Mouse (Mus musculus) hindbrain, embryonic 12.5 days (tissue): Measurements from ENCODE around the gene Clk4. TPM values are rescaled to one million over a fixed set of nuclear protein-coding genes. Genes with fewer than 3 reads are reported as not detected.

Experiments
- ATAC-seq: fragments of 200-750 bp; cut with Nextera tagmentation; 2 replicates; pipeline ENCODE4 v1.8.0; 2017; ENCODE audit warnings: moderate TSS enrichment; ENCODE audit not compliant: low FRiP score
- H3K27ac ChIP-seq: fragments of 300-500 bp; sonication (generic); 2 replicates; pipeline ENCODE4 v1.5.1; 2016; ENCODE audit warnings: mild to moderate bottlenecking
- H3K27me3 ChIP-seq: fragments of 300-500 bp; sonication (generic); 2 replicates; pipeline ENCODE4 v1.6.1; 2016; ENCODE audit warnings: mild to moderate bottlenecking
- H3K36me3 ChIP-seq: fragments of 300-500 bp; sonication (generic); 2 replicates; pipeline ENCODE4 v1.6.1; 2016; ENCODE audit warnings: mild to moderate bottlenecking
- H3K4me1 ChIP-seq: fragments of 300-500 bp; sonication (generic); 2 replicates; pipeline ENCODE4 v1.6.1; 2016
- H3K4me2 ChIP-seq: fragments of 300-500 bp; sonication (generic); replicated peaks from 2 replicates; pipeline ENCODE4 v1.6.1; 2016; ENCODE audit warnings: mild to moderate bottlenecking
- H3K4me3 ChIP-seq: fragments of 300-500 bp; sonication (generic); 2 replicates; pipeline ENCODE4 v1.5.1; 2016; ENCODE audit warnings: mild to moderate bottlenecking
- H3K9ac ChIP-seq: fragments of 300-500 bp; sonication (generic); 2 replicates; pipeline ENCODE4 v1.6.1; 2016; ENCODE audit warnings: mild to moderate bottlenecking, moderate library complexity
- H3K9me3 ChIP-seq: fragments of 300-500 bp; sonication (generic); replicated peaks from 2 replicates; pipeline ENCODE4 v1.6.1; 2016; ENCODE audit warnings: mild to moderate bottlenecking
- WGBS: fragments of 180-500 bp; shearing (Covaris S2); methylation state at CpG from one replicate; pipeline ENCODE4 v1.1.7; 2016; 5-methylcytosine and 5-hydroxymethylcytosine counted together
- polyA plus RNA-seq: library from polyadenylated mRNA; unstranded; fragments of >200 nt; fragmentation: Nextera tagmentation; extraction: Ambion mirVana; gene quantifications from 2 replicates; pipeline ENCODE4 v1.2.1, GENCODE M21; 2016

Gene Clk4
- 150 and 161 TPM in 2 replicates for polyA plus RNA-seq

DNA sequence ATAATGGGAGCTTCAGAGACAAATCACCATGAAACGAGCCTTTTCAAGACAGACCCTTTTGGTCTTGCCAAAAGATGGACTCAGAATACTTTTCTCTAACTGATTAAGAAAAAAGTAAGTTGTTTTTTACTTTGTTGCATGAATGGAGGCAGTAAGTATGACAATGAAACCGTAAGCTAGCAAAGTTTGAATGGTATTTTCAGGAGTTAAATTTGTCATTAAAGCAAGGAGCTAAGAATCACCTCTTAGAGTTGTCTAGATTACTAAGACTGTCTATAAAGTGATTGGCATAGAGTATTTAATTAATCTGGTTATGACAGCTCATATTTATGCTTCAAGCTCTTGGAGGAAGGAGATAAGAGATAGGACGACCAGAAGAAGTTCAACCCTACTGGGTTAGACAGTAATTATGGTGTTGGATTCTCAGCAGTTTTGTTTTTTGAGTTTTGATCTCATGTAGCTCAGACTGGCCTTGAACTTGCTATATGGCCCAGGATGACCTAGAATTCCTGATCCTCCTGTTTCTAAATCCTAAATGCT lies at the start of gene Clk4:
Gene Clk4, plus strand, starts transcription at position 51 of the 540 bp plus-strand sequence.
- 75% methylated on average over 3 of the region's 3 CpGs for WGBS
- Histone ChIP-seq H3K27me3 (no peaks in the 10 kb centered on the region), H3K27ac (peak within 1 kb of the TSS; percentile 91), H3K9ac (peak within 1 kb of the TSS; percentile 95), H3K4me2 (peak within 1 kb of the TSS; percentile 73), H3K4me1 (peaks cover 26% of the 10 kb centered on the region), H3K4me3 (peak within 1 kb of the TSS; percentile 94), H3K36me3 (peaks cover under 1% of the 10 kb centered on the region), H3K9me3 (no peaks in the 10 kb centered on the region)
- ATAC-seq = no peak

DNA sequence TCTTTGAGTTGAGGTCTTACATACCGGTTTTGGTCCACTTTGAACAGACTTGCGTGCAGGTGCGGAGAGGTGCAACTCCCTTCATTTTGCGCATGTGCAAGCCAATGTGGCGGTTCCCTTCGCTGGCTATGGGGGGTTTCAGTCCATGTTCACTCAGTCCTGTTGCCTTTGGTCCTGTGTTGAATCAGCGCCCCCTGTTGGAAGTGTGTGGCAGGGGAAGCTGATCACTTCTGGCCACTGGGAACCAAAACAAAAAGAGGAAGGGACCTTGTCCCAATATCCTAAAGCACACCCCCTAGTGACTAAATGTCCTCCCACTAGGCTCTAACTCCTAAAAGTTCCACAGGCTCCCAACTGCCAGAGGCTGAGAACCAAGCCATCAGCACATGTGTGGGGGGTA lies 47.5 kb upstream of the Clk4 start:
- no peak overlapping the region for H3K9ac ChIP-seq
- no peak for ATAC-seq
- H3K4me1 ChIP-seq = no peaks in the 10 kb centered on the region
- no peak overlapping the region for H3K27ac ChIP-seq
- H3K27me3 ChIP-seq = no peaks in the 10 kb centered on the region
- WGBS = 86% methylated on average over 7 of the region's 7 CpGs
- no peaks in the 10 kb centered on the region for H3K36me3 ChIP-seq
- no peak overlapping the region for H3K4me3 ChIP-seq
- H3K9me3 ChIP-seq = no peaks in the 10 kb centered on the region
- no peak overlapping the region for H3K4me2 ChIP-seq

GRCm38 (mm10) chr11:51219396-51219980 lies 42.0 kb upstream of the Clk4 start:
- H3K9ac ChIP-seq = no peak overlapping the region
- no peak overlapping the region for H3K4me3 ChIP-seq
- no peak overlapping the region for H3K27ac ChIP-seq
- no peak for ATAC-seq
- no peaks in the 10 kb centered on the region for H3K4me1 ChIP-seq
- 78% methylated on average over 12 of the region's 12 CpGs for WGBS
- H3K9me3 ChIP-seq = no peaks in the 10 kb centered on the region
- H3K27me3 ChIP-seq = no peaks in the 10 kb centered on the region
- no peaks in the 10 kb centered on the region for H3K36me3 ChIP-seq
- no peak overlapping the region for H3K4me2 ChIP-seq

DNA sequence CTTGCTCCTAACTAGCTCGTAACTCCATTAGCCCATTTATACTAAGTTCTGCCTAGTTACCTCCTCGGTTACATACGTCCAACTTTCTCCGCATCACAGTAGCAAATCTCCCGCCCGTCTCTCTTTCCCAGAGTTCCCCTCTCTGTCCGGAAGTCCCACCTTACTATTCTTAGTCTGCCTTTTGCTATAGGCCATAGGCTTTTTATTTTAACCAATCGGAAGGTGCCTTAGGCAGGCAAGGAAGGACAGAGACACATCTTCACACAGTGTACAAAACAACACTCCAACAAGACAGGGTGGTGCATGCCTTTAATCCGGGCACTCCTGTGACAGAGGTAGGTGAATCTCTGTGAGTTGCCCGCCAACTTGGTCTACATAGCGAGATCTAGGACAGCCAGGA lies 41.2 kb upstream of the Clk4 start, which contains the start of gene Gm12569:
Gene Gm12569, plus strand, starts transcription at position 166 of the 400 bp plus-strand sequence.
- no peak within 1 kb of the TSS for H3K4me2 ChIP-seq
- no peaks in the 10 kb centered on the region for H3K27me3 ChIP-seq
- H3K4me1 ChIP-seq = no peaks in the 10 kb centered on the region
- no peaks in the 10 kb centered on the region for H3K36me3 ChIP-seq
- H3K9me3 ChIP-seq = no peaks in the 10 kb centered on the region
- H3K4me3 ChIP-seq = no peak within 1 kb of the TSS
- ATAC-seq = no peak
- no peak within 1 kb of the TSS for H3K9ac ChIP-seq
- 94% methylated on average over 11 of the region's 11 CpGs for WGBS
- H3K27ac ChIP-seq = no peak within 1 kb of the TSS

GRCm38 (mm10) chr11:51227104-51227503 lies 34.4 kb upstream of the Clk4 start:
- Histone ChIP-seq H3K4me3 (no peak overlapping the region), H3K27me3 (no peaks in the 10 kb centered on the region), H3K9ac (no peak overlapping the region), H3K27ac (no peak overlapping the region), H3K4me2 (no peak overlapping the region), H3K9me3 (no peaks in the 10 kb centered on the region), H3K4me1 (no peaks in the 10 kb centered on the region), H3K36me3 (no peaks in the 10 kb centered on the region)
- ATAC-seq = no peak
- WGBS = 89% methylated on average over 4 of the region's 4 CpGs

DNA sequence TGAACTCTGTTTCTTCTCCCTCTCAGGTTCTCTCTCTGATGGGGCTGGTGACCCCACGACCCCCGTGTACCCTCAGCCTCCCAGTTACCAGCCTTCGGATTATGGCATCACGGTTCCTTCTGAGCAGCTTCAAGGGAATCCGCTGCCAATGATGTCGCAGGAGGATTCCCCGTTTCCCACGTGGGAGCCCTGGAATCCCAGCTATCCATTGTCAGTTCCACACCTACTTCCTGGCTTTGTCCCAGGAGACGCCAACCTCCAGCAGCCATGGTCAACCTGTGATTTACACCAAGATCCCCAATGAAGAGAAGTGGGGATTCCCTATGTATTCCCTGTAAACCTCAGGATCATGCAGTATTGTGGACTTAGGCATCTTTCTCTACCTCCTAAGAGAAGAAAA lies 26.9 kb upstream of the Clk4 start:
- H3K4me3 ChIP-seq = no peak overlapping the region
- no peaks in the 10 kb centered on the region for H3K9me3 ChIP-seq
- WGBS = 84% methylated on average over 9 of the region's 9 CpGs
- H3K27ac ChIP-seq = no peak overlapping the region
- no peak overlapping the region for H3K9ac ChIP-seq
- H3K36me3 ChIP-seq = no peaks in the 10 kb centered on the region
- no peak for ATAC-seq
- no peak overlapping the region for H3K4me2 ChIP-seq
- no peaks in the 10 kb centered on the region for H3K27me3 ChIP-seq
- no peaks in the 10 kb centered on the region for H3K4me1 ChIP-seq

DNA sequence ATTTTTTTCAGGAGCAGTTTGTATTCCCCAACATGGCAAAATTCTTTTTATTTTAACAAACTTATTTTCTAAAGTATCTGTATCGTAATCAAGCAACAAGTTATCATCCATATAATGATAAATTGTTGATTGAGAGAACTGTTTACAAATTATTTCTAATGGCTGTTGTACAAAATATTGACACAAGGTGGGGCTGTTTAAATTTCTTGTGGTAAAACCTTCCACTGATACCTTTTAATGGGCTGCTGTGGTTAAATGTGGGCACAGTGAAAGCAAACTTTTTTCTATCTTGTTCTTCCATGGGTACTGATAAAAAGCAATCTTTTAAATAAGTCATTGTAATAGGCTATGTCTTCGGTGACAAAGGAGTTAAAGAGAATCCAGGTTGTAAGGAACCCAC lies 18.6 kb upstream of the Clk4 start:
- WGBS = 90% methylated on average over 2 of the region's 2 CpGs
- H3K9me3 ChIP-seq = no peaks in the 10 kb centered on the region
- no peaks in the 10 kb centered on the region for H3K4me1 ChIP-seq

DNA sequence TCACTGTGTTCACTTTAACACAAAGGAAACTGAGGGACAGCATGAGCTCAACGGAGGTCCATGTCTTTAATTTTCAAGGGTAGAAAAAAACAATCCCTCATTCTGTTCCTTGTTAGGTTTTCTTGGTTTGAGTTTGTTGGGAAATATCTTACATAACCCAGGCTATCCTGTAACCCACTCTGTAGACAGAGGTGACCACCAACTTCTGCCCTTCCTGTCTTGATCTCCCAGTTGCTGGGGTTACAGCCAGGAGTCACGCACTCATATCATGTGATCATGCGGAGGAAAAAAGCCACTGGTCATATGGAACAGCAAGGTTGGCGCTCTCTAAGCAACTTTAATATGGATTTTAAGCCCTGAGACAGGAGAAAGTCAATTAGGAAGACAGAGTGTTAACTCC lies 4.5 kb upstream of the Clk4 start:
- Histone ChIP-seq H3K27me3 (no peaks in the 10 kb centered on the region), H3K4me3 (no peak overlapping the region), H3K9me3 (no peaks in the 10 kb centered on the region), H3K9ac (no peak overlapping the region), H3K4me2 (no peak overlapping the region), H3K4me1 (no peaks in the 10 kb centered on the region), H3K27ac (no peak overlapping the region), H3K36me3 (no peaks in the 10 kb centered on the region)
- no peak for ATAC-seq
- WGBS = 90% methylated on average over 4 of the region's 4 CpGs

More for the DNA sequence above, 18.6 kb upstream of the Clk4 start:
- H3K9ac ChIP-seq = no peak overlapping the region
- no peaks in the 10 kb centered on the region for H3K36me3 ChIP-seq
- H3K27me3 ChIP-seq = no peaks in the 10 kb centered on the region
- no peak for ATAC-seq
- no peak overlapping the region for H3K4me3 ChIP-seq
- no peak overlapping the region for H3K27ac ChIP-seq
- H3K4me2 ChIP-seq = no peak overlapping the region

DNA sequence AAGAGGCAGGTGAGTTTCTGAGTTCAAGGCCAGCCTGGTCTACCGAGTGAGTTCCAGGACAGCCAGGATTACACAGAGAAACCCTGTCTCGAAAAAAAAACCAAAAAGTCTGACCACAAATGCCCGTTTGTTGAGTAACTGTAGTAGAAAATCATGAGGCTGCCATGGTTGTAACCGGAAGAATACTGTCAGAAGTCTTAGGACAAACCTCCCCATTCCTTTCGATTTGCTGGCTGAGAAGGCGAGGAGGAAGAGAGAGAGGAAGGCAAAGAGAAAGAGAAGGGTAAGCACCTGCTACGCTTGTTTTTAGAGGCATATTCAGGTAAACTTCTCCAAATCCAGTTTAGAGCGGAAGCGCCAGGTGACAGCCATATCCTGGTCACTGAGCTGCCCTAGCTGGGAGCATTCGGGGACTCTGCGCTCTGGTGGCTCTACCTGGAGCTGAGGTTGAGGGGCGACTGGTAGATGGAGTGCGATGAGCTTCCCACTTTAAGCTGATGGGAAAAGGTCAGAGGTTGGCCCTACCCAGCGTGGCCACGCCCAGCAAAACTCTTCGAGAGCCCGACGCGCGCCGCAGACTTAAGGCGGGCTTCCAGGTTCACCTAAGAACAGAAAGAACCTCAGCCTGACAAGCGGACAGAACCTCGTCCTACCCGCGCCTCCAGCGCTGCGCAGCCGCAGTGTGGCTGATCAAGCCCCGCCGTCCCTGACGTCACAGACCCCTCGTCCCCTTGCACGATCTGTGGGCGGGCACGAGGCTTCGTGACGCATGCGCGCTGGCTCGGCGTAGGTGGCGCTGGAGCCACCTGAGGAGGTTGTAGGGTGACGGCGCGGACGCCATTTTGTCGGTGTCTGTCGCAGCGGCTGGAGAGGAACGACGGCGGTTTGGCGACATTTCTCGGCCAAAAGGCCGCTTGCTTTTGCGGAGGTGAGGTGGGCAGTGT lies 1.1 kb downstream of the Clk4 start, which contains the start of gene BC049762:
Gene BC049762, minus strand, starts transcription at position 705 of the 944 bp plus-strand sequence.
- no peaks in the 10 kb centered on the region for H3K27me3 ChIP-seq
- H3K4me3 ChIP-seq = peak within 1 kb of the TSS; percentile 94
- WGBS = 10% methylated on average over 57 of the region's 57 CpGs
- H3K4me2 ChIP-seq = peak within 1 kb of the TSS; percentile 73
- peaks cover 8% of the 10 kb centered on the region for H3K36me3 ChIP-seq
- peak within 1 kb of the TSS; percentile 95 for H3K9ac ChIP-seq
- peaks cover 26% of the 10 kb centered on the region for H3K4me1 ChIP-seq
- no peaks in the 10 kb centered on the region for H3K9me3 ChIP-seq
- peak; percentile 99 for ATAC-seq
- peak within 1 kb of the TSS; percentile 91 for H3K27ac ChIP-seq

GRCm38 (mm10) chr11:51263286-51263831 lies 1.8 kb downstream of the Clk4 start:
- ATAC-seq = peak; percentile 74
- peaks cover 26% of the 10 kb centered on the region for H3K4me1 ChIP-seq
- no peaks in the 10 kb centered on the region for H3K27me3 ChIP-seq
- peak overlapping the region; percentile 95 for H3K9ac ChIP-seq
- peak overlapping the region; percentile 91 for H3K27ac ChIP-seq
- peak overlapping the region; percentile 73 for H3K4me2 ChIP-seq
- no peaks in the 10 kb centered on the region for H3K9me3 ChIP-seq
- WGBS = under 1% methylated on average over 50 of the region's 50 CpGs
- H3K36me3 ChIP-seq = peaks cover 11% of the 10 kb centered on the region
- H3K4me3 ChIP-seq = peak overlapping the region; percentile 94

- no peak overlapping the region for H3K27ac ChIP-seq
- peak overlapping the region; percentile 53 for H3K9ac ChIP-seq
- WGBS = 33% methylated on average over 6 of the region's 6 CpGs
Measured at GRCm38 (mm10) chr11:51264352-51264751, 2.8 kb downstream of the Clk4 start.

GRCm38 (mm10) chr11:51265326-51265725 lies 3.8 kb downstream of the Clk4 start:
- Histone ChIP-seq H3K36me3 (peaks cover 14% of the 10 kb centered on the region), H3K27me3 (no peaks in the 10 kb centered on the region), H3K4me2 (peak overlapping the region; percentile 73), H3K27ac (no peak overlapping the region), H3K9me3 (no peaks in the 10 kb centered on the region), H3K4me3 (no peak overlapping the region), H3K4me1 (peaks cover 26% of the 10 kb centered on the region), H3K9ac (no peak overlapping the region)
- ATAC-seq = no peak
- 59% methylated on average over 3 of the region's 3 CpGs for WGBS

More at GRCm38 (mm10) chr11:51264352-51264751, 2.8 kb downstream of the Clk4 start:
- peak overlapping the region; percentile 73 for H3K4me2 ChIP-seq
- no peaks in the 10 kb centered on the region for H3K27me3 ChIP-seq
- H3K36me3 ChIP-seq = peaks cover 11% of the 10 kb centered on the region
- no peak for ATAC-seq
- no peaks in the 10 kb centered on the region for H3K9me3 ChIP-seq
- H3K4me3 ChIP-seq = peak overlapping the region; percentile 94
- peaks cover 26% of the 10 kb centered on the region for H3K4me1 ChIP-seq
